Comparison of ENCODE assay signal across 14 mouse cellular contexts in the genomic region with DNA sequence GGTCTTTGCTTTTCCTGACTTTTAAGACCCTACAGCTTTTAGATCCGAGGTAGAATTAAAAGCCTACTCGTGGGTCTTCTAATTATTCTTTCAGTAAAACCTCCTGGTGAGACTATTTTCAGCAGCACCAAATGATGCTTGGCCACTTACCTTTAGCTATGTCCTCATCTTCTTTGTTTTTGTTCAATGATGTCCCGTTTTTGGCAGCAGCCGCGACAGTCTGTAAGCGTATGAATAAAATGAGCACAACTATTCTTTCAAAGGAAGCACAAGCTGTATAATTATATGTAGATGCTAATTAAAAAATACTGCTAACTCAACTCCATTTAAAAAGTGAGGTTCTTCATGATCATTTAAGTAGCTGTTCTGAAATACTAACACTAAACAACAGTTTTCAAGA. TPM values are rescaled to one million over a fixed set of nuclear protein-coding genes. Genes with fewer than 3 reads are reported as not detected.
"Had no signal": no experiment of that assay in that cellular context is flagged by ENCODE, and none has a peak within 500 bp of the region (broad histone marks: within the 10 kb centered on the region; RNA-seq: fewer than 3 reads in every experiment).

No protein-coding gene starts in this region.

- H3K9me3 ChIP-seq: limb, embryonic 13.5 days; midbrain, embryonic 12.5 days; neural tube, embryonic 13.5 days had no signal

- H3K4me2 ChIP-seq: limb, embryonic 13.5 days; midbrain, embryonic 12.5 days; neural tube, embryonic 13.5 days had no signal

- H3K27me3 ChIP-seq: limb, embryonic 13.5 days; midbrain, embryonic 12.5 days; neural tube, embryonic 13.5 days had no signal

- H3K9ac ChIP-seq: limb, embryonic 13.5 days; liver, embryonic 14.5 days; midbrain, embryonic 12.5 days; neural tube, embryonic 13.5 days had no signal

- ATAC-seq: midbrain, embryonic 16.5 days had no signal

- H3K4me3 ChIP-seq: limb, embryonic 13.5 days; midbrain, embryonic 12.5 days; neural tube, embryonic 13.5 days had no signal

- DNase-seq: kidney, adult 9 months; kidney, postnatal 36 days; layer of hippocampus, postnatal 36 days; left cerebral cortex, postnatal 4 days; lung, adult 18-20 months; retina, postnatal 1 day; thymus, postnatal 4 days had no signal

- H3K27ac ChIP-seq: kidney, postnatal 0 days; limb, embryonic 13.5 days; liver, embryonic 14.5 days; midbrain, embryonic 12.5 days; neural tube, embryonic 13.5 days had no signal

RNA-seq across cellular contexts. Expression of a gene that starts 38.9 kb away (rescaled TPM):
- total RNA-seq: liver, adult 2 months had no signal
